ENCODE assay signal across 21 mouse cellular contexts in genomic region chr8:124634411-124635246, GRCm38 (mm10). TPM values are rescaled to one million over a fixed set of nuclear protein-coding genes. Genes with fewer than 3 reads are reported as not detected.
DNase-seq lines count a peak whose midpoint lies in the region; ATAC-seq and TF ChIP-seq lines count a peak whose summit lies in the region.
"Had no signal": no experiment of that assay in that cellular context is flagged by ENCODE, and none has a peak within 500 bp of the region (broad histone marks: within the 10 kb centered on the region; RNA-seq: fewer than 3 reads in every experiment).

No protein-coding gene starts in this region.

- peaks cover 2% of the 10 kb centered on the region; the same call in 1 of the 2 replicates for H3K4me1 ChIP-seq in liver, postnatal 0 days (ENCODE audit: insufficient read depth)
- no peaks in the 10 kb centered on the region for H3K4me1 ChIP-seq in liver, embryonic 11.5 days (replicated peaks; ENCODE audit: control insufficient read depth, insufficient read depth, low read length)

- 73% methylated on average over 13 of the region's 13 CpGs for WGBS in liver, postnatal 0 days (ENCODE audit: insufficient replicate concordance)
- WGBS in liver, embryonic 11.5 days = 82% methylated on average over 13 of the region's 13 CpGs

- H3K27ac ChIP-seq in liver, postnatal 0 days (ENCODE audit: low read depth) = no peak overlapping the region
- no peak overlapping the region for H3K27ac ChIP-seq in liver, embryonic 11.5 days (ENCODE audit: low read depth, low read length)
- H3K27ac ChIP-seq: neural tube, embryonic 15.5 days had no signal

- ATAC-seq in frontal cortex, adult (ENCODE audit: low TSS enrichment) = 0 out of 2 replicates have a peak, but pooled peaks have one; percentile 10
- ATAC-seq in liver, postnatal 0 days = peak; percentile 49
- no peak for ATAC-seq in liver, embryonic 11.5 days (replicated peaks; ENCODE audit: low FRiP score)
- ATAC-seq: hindbrain, embryonic 16.5 days; intestine, postnatal 0 days had no signal

- H3K36me3 ChIP-seq in liver, postnatal 0 days (replicated peaks; ENCODE audit: insufficient read depth, low read length) = peaks cover 24% of the 10 kb centered on the region
- H3K36me3 ChIP-seq in liver, embryonic 11.5 days (ENCODE audit: control insufficient read depth, insufficient read depth, low read length) = peaks cover 14% of the 10 kb centered on the region

- no peak overlapping the region for H3K4me2 ChIP-seq in liver, postnatal 0 days (ENCODE audit: low read depth, low read length)
- H3K4me2 ChIP-seq in liver, embryonic 11.5 days = no peak overlapping the region
- H3K4me2 ChIP-seq: neural tube, embryonic 15.5 days had no signal

- H3K4me3 ChIP-seq in liver, postnatal 0 days (ENCODE audit: low read depth, low read length) = no peak overlapping the region
- no peak overlapping the region for H3K4me3 ChIP-seq in liver, embryonic 11.5 days (ENCODE audit: low read depth, low read length)
- H3K4me3 ChIP-seq: heart, embryonic 10.5 days; myocyte; neural tube, embryonic 15.5 days had no signal

- TF ChIP-seq EP300 in liver, postnatal 0 days (IDR thresholded peaks at IDR 0.05; ENCODE audit: low read depth) = no peak

- no peak for DNase-seq in frontal cortex, postnatal 14 days (ENCODE audit: low spot score in 2 of 2)
- peak; percentile 25 for DNase-seq in kidney, adult 11 months
- DNase-seq in kidney, postnatal 25 days = no peak
- peak; percentile 27 for DNase-seq in liver, postnatal 0 days
- no peak for DNase-seq in liver, embryonic 11.5 days (ENCODE audit: low spot score)
- no peak for DNase-seq in spleen, postnatal 4 days (ENCODE audit: low spot score in 2 of 2)
- no peak for DNase-seq in ovary, adult 18-20 months (ENCODE audit: low spot score)
- DNase-seq: adrenal gland, postnatal 36 days; cerebellum, adult 2 months; gastrocnemius, postnatal 25 days; heart, postnatal 4 days; lung, adult 18-20 months; lung, postnatal 14 days; midbrain, embryonic 14.5 days; right cerebral cortex, postnatal 25 days had no signal

- H3K9ac ChIP-seq in liver, postnatal 0 days (replicated peaks) = no peak overlapping the region
- H3K9ac ChIP-seq in liver, embryonic 11.5 days (ENCODE audit: low read depth, low read length) = no peak overlapping the region
- H3K9ac ChIP-seq: neural tube, embryonic 15.5 days had no signal

- H3K9me3 ChIP-seq in liver, postnatal 0 days (ENCODE audit: low read length) = no peaks in the 10 kb centered on the region
- H3K9me3 ChIP-seq in liver, embryonic 11.5 days (ENCODE audit: control insufficient read depth, low read length) = no peaks in the 10 kb centered on the region
- H3K9me3 ChIP-seq: heart, embryonic 10.5 days; neural tube, embryonic 15.5 days had no signal

- H3K27me3 ChIP-seq in liver, postnatal 0 days (ENCODE audit: insufficient read depth, low read length) = no peaks in the 10 kb centered on the region
- H3K27me3 ChIP-seq in liver, embryonic 11.5 days (replicated peaks; ENCODE audit: control insufficient read depth, insufficient read depth, low read length) = no peaks in the 10 kb centered on the region
- H3K27me3 ChIP-seq: neural tube, embryonic 15.5 days had no signal

- no peak for TF ChIP-seq CTCF in liver, postnatal 0 days (IDR thresholded peaks at IDR 0.05; ENCODE audit: low read depth)

RNA-seq across cellular contexts. Expression of gene 2310022B05Rik, which starts 28.5 kb away (rescaled TPM):
- polyA plus RNA-seq in liver, postnatal 0 days (2015; fragmentation: Nextera tagmentation; extraction: Ambion mirVana) = 4.1 and 4.2 TPM in 2 replicates
- polyA plus RNA-seq in liver, embryonic 11.5 days (2014; fragmentation: Nextera tagmentation; extraction: Ambion mirVana) = 16.3 and 17.5 TPM in 2 replicates

RNA-seq across cellular contexts. Expression of gene Capn9, which starts 58.7 kb away (rescaled TPM):
- polyA plus RNA-seq in liver, postnatal 0 days (2015; fragmentation: Nextera tagmentation; extraction: Ambion mirVana) = 0.26 TPM in 1 of 2 replicates, not detected in the other
- polyA plus RNA-seq in liver, embryonic 11.5 days (2014; fragmentation: Nextera tagmentation; extraction: Ambion mirVana) = not detected in 2 replicates
- polyA plus RNA-seq: heart, embryonic 10.5 days had no signal

Comparison
In these comparisons a context has a peak if more than half of its experiments do, and no peak if none do; other contexts are left out.
1. DNase-seq: peak in kidney, adult 11 months (single experiment) and liver, postnatal 0 days (single experiment); none in frontal cortex, postnatal 14 days (0 of 2), kidney, postnatal 25 days (0 of 2), liver, embryonic 11.5 days (single experiment), spleen, postnatal 4 days (0 of 2) and ovary, adult 18-20 months (single experiment).